Mouse (Mus musculus) C2C12 (cell line): ENCODE results near the gene Rab3ip. TPM values are rescaled to one million over a fixed set of nuclear protein-coding genes. Genes with fewer than 3 reads are reported as not detected.

Experiments
- H3K27me3 ChIP-seq: one replicate; pipeline ENCODE4 v1.6.1; 2011; ENCODE audit not compliant: control insufficient read depth, insufficient read depth, insufficient read length
- H3K36me3 ChIP-seq: one replicate; pipeline ENCODE4 v1.6.1; 2011; ENCODE audit not compliant: control insufficient read depth, insufficient read depth
- H3K4me3 ChIP-seq: one replicate; pipeline ENCODE4 v1.5.1; 2011; ENCODE audit warnings: mild to moderate bottlenecking, control low read depth; ENCODE audit not compliant: poor library complexity, insufficient read depth, severe bottlenecking
- H3K79me2 ChIP-seq: one replicate; pipeline ENCODE4 v1.6.1; 2011; ENCODE audit not compliant: control insufficient read depth, insufficient read depth
- H3K79me3 ChIP-seq: one replicate; pipeline ENCODE4 v1.6.1; 2011; ENCODE audit warnings: low read depth, control low read depth
- H3ac ChIP-seq: one replicate; pipeline ENCODE3; 2011; ENCODE audit warnings: low read depth; ENCODE audit not compliant: control insufficient read depth, insufficient read length
- CEBPB ChIP-seq: IDR thresholded peaks from one replicate; pipeline ENCODE4 v1.6.1; 2011; ENCODE audit warnings: low read depth, mild to moderate bottlenecking, control low read depth, moderate library complexity
- CTCF ChIP-seq: IDR thresholded peaks from one replicate; pipeline ENCODE4 v1.5.1; 2011; ENCODE audit not compliant: control insufficient read depth, insufficient read depth, insufficient read length
- FOSL1 ChIP-seq: IDR thresholded peaks from one replicate; pipeline ENCODE4 v1.8.0; 2011; ENCODE audit warnings: mild to moderate bottlenecking, low read length; ENCODE audit not compliant: poor library complexity, insufficient read depth, severe bottlenecking
- MYOD1 ChIP-seq: IDR thresholded peaks from one replicate; pipeline ENCODE4 v1.6.1; 2011; ENCODE audit warnings: low read depth; ENCODE audit not compliant: control insufficient read depth, insufficient read length
- polyA plus RNA-seq: library from polyadenylated mRNA; unstranded; fragments of >200 nt; fragmentation: generic; extraction: Trizol; gene quantifications from one replicate; pipeline ENCODE4 v1.2.1, GENCODE M21; 2012; ENCODE audit warnings: missing spikeins

Rab3ip gene
- polyA plus RNA-seq, 1 experiment = 29.8 TPM

DNA sequence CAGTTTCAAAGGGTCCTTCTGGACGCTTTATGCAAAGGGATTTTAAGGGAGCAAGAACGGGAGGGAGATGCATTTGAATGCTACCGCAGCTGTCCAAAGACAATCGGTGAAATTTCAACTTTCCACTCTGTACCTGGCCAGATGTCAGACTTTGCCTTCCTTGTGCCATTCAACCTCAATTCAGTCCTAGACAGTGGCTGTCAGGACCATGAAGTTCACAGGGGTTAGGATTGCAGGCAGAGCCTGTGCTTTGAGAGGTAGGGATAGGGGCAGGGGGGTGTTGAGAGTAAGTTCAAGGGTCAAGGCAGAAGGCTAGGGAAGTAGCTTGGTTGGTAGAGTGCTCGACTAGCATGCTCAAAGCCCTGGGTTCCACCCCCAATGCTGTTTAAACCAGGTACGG lies 79.8 kb downstream of the Rab3ip start:
- Histone ChIP-seq H3K27me3 (no peaks in the 10 kb centered on the region), H3K79me3 (no peaks in the 10 kb centered on the region), H3ac (no peak overlapping the region), H3K36me3 (no peaks in the 10 kb centered on the region), H3K79me2 (no peaks in the 10 kb centered on the region), H3K4me3 (no peak overlapping the region)
- TF ChIP-seq CEBPB (no peak), FOSL1 (no peak), MYOD1 (no peak), CTCF (no peak)

Other genes with a start within 250 kb of the Rab3ip start
- not detected for gene Myrfl, start 53.9 kb downstream of the Rab3ip start, polyA plus RNA-seq
- not detected for gene Gm10271, start 21.8 kb upstream of the Rab3ip start, polyA plus RNA-seq
- 0.09 TPM for gene Best3, start 35.5 kb upstream of the Rab3ip start, polyA plus RNA-seq
- not detected for gene Lrrc10, start 94.6 kb upstream of the Rab3ip start, polyA plus RNA-seq
- 440 TPM for gene Cct2, start 113.0 kb upstream of the Rab3ip start, polyA plus RNA-seq
- 11.0 TPM for gene Frs2, start 197.8 kb upstream of the Rab3ip start, polyA plus RNA-seq